ENCODE assay signal across 14 mouse cellular contexts in the genomic region with DNA sequence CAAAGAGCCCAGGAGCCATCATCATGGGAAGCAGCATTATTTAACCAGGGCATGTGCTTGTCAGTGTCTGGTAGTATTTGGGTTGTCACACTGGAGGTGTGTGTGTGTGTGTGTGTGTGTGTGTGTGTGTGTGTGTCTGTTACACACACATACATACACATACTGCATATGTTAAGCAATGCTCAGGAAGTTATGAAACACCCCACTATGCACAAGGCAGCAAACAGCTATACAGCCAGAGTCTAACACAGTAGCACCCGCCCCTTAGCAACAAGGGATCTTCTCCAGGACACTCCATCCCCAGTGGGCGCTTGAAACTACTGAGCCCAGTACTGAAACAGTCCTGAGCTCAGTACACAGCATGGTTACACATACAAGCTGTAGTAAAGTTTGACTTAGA.
DNase-seq lines count a peak whose midpoint lies in the region; ATAC-seq and TF ChIP-seq lines count a peak whose summit lies in the region.
"Had no signal": no experiment of that assay in that cellular context is flagged by ENCODE, and none has a peak within 500 bp of the region (broad histone marks: within the 10 kb centered on the region; RNA-seq: fewer than 3 reads in every experiment).

No protein-coding gene starts in this region.

- TF ChIP-seq EP300 in lung, postnatal 0 days (IDR thresholded peaks at IDR 0.05) = no peak

- peaks cover 21% of the 10 kb centered on the region for H3K36me3 ChIP-seq in liver, embryonic 13.5 days
- H3K36me3 ChIP-seq in lung, postnatal 0 days (ENCODE audit: insufficient read depth, low read length) = peaks cover 15% of the 10 kb centered on the region

- H3K4me2 ChIP-seq in liver, embryonic 13.5 days = no peak overlapping the region
- no peak overlapping the region for H3K4me2 ChIP-seq in lung, postnatal 0 days (replicated peaks; ENCODE audit: low read depth, low read length)
- H3K4me2 ChIP-seq: embryonic facial prominence, embryonic 13.5 days; forebrain, embryonic 12.5 days; hindbrain, embryonic 13.5 days had no signal

- H3K9me3 ChIP-seq in liver, embryonic 13.5 days (replicated peaks) = no peaks in the 10 kb centered on the region
- H3K9me3 ChIP-seq in lung, postnatal 0 days (ENCODE audit: low read length) = no peaks in the 10 kb centered on the region
- H3K9me3 ChIP-seq: embryonic facial prominence, embryonic 13.5 days; forebrain, embryonic 12.5 days; heart, embryonic 10.5 days; hindbrain, embryonic 13.5 days had no signal

- H3K9ac ChIP-seq in liver, embryonic 13.5 days = no peak overlapping the region
- H3K9ac ChIP-seq in lung, postnatal 0 days (replicated peaks; ENCODE audit: low read depth) = no peak overlapping the region
- H3K9ac ChIP-seq: embryonic facial prominence, embryonic 13.5 days; forebrain, embryonic 12.5 days; hindbrain, embryonic 13.5 days had no signal

- H3K4me3 ChIP-seq in liver, embryonic 13.5 days (replicated peaks) = no peak overlapping the region
- H3K4me3 ChIP-seq in lung, postnatal 0 days (ENCODE audit: low read depth, low read length) = no peak overlapping the region
- H3K4me3 ChIP-seq in lung, adult 2 months (replicated peaks; ENCODE audit: extremely low read depth, low read depth, low read length) = no peak overlapping the region
- H3K4me3 ChIP-seq: embryonic facial prominence, embryonic 13.5 days; forebrain, embryonic 12.5 days; gastrocnemius, adult 2 months; heart, embryonic 10.5 days; hindbrain, embryonic 13.5 days had no signal

- peak; percentile 37 for ATAC-seq in liver, embryonic 13.5 days (ENCODE audit: low read depth)
- peak; percentile 33; the same call in 1 of the 2 replicates for ATAC-seq in lung, postnatal 0 days
- ATAC-seq in megakaryocyte, adult 5-6 weeks (ENCODE audit: poor library complexity, severe bottlenecking) = peak; percentile 80
- ATAC-seq: forebrain, embryonic 16.5 days had no signal

- H3K4me1 ChIP-seq in liver, embryonic 13.5 days (replicated peaks) = peaks cover 12% of the 10 kb centered on the region
- H3K4me1 ChIP-seq in lung, postnatal 0 days (ENCODE audit: insufficient read depth, low read depth, low read length) = no peaks in the 10 kb centered on the region
- H3K4me1 ChIP-seq in lung, adult 2 months (ENCODE audit: control insufficient read depth, insufficient read depth, low read length) = no peaks in the 10 kb centered on the region
- H3K4me1 ChIP-seq: embryonic facial prominence, embryonic 13.5 days had no signal

- no peak for TF ChIP-seq CTCF in lung, postnatal 0 days (IDR thresholded peaks at IDR 0.05)
- TF ChIP-seq CTCF in lung, adult 2 months (IDR thresholded peaks at IDR 0.05; ENCODE audit: insufficient read depth, low read length) = no peak

- H3K27me3 ChIP-seq in liver, embryonic 13.5 days = no peaks in the 10 kb centered on the region
- no peaks in the 10 kb centered on the region for H3K27me3 ChIP-seq in lung, postnatal 0 days (replicated peaks; ENCODE audit: insufficient read depth, low read length)
- H3K27me3 ChIP-seq: embryonic facial prominence, embryonic 13.5 days; forebrain, embryonic 12.5 days; hindbrain, embryonic 13.5 days had no signal

- no peak overlapping the region for H3K27ac ChIP-seq in liver, embryonic 13.5 days
- no peak overlapping the region for H3K27ac ChIP-seq in lung, postnatal 0 days (ENCODE audit: low read length)
- H3K27ac ChIP-seq: embryonic facial prominence, embryonic 13.5 days; forebrain, embryonic 12.5 days; heart, embryonic 10.5 days; hindbrain, embryonic 13.5 days; hindbrain, postnatal 0 days had no signal

- WGBS in liver, embryonic 13.5 days (ENCODE audit: insufficient replicate concordance) = 78% methylated on average over 2 of the region's 2 CpGs
- WGBS in lung, postnatal 0 days = 92% methylated on average over 2 of the region's 2 CpGs
- 90% methylated on average over 2 of the region's 2 CpGs for WGBS in lung, adult 2 months

- DNase-seq in liver, embryonic 13.5 days = no peak
- no peak for DNase-seq in liver
- no peak for DNase-seq in lung, postnatal 0 days (ENCODE audit: low spot score)
- no peak for DNase-seq in lung, adult 2 months
- no peak for DNase-seq in adrenal gland, postnatal 4 days (ENCODE audit: low spot score in 2 of 2)
- no peak for DNase-seq in kidney, postnatal 14 days

- TF ChIP-seq POLR2A in lung, adult 2 months (IDR thresholded peaks at IDR 0.05; ENCODE audit: borderline replicate concordance, extremely low read depth, low read depth, low read length) = no peak
